10 mouse cellular contexts compared by ENCODE assay signal in the genomic region with DNA sequence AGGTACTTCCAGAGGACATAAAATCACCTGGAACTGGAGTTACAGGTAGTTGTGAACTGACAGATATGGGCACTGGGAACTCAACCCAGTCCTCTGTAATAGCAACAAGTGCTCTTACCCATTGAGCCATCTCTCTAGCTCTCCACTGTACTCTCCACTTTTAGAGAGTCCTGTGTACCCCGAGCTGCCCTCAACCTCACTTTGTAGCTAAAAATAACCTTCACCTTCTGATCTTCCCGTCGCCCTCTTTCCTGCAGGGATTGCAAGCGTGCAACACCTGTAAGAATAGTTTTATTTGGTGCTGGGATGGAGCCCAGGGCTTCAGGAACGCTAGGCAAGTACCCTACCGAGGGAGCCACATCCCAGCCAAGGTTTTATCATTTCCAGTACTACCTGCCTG. TPM values are rescaled to one million over a fixed set of nuclear protein-coding genes. Genes with fewer than 3 reads are reported as not detected.
DNase-seq lines count a peak whose midpoint lies in the region; ATAC-seq lines count a peak whose summit lies in the region.
"Had no signal": no experiment of that assay in that cellular context is flagged by ENCODE, and none has a peak within 500 bp of the region (broad histone marks: within the 10 kb centered on the region; RNA-seq: fewer than 3 reads in every experiment).

No protein-coding gene starts in this region.

- no peak overlapping the region for H3K4me3 ChIP-seq in heart, embryonic 14.5 days (ENCODE audit: control insufficient read depth in 1 of 2, insufficient read depth in 1 of 2, low read depth in 1 of 2, low read length in 2 of 2)
- no peak overlapping the region for H3K4me3 ChIP-seq in lung, embryonic 16.5 days (ENCODE audit: low read length)
- no peak overlapping the region for H3K4me3 ChIP-seq in liver, embryonic 12.5 days
- H3K4me3 ChIP-seq: forebrain, embryonic 13.5 days had no signal

- peaks cover 2 to 4% of the 10 kb centered on the region in 2 experiments; a peak in 2 of 4 replicates for H3K4me1 ChIP-seq in heart, embryonic 14.5 days (ENCODE audit: control insufficient read depth in 2 of 2, insufficient read depth in 2 of 2, low read length in 2 of 2)
- peaks cover 12% of the 10 kb centered on the region; the same call in 1 of the 2 replicates for H3K4me1 ChIP-seq in lung, embryonic 16.5 days (replicated peaks; ENCODE audit: control insufficient read depth, insufficient read depth, low read length)
- H3K4me1 ChIP-seq in liver, embryonic 12.5 days = peaks cover 42% of the 10 kb centered on the region

- H3K27ac ChIP-seq in heart, embryonic 14.5 days (replicated peaks in 1 of 2; ENCODE audit: control insufficient read depth in 1 of 2, insufficient read depth in 1 of 2, low read depth in 2 of 2, low read length in 2 of 2) = no peak overlapping the region
- no peak overlapping the region for H3K27ac ChIP-seq in lung, embryonic 16.5 days (ENCODE audit: low read length)
- no peak overlapping the region for H3K27ac ChIP-seq in liver, embryonic 12.5 days
- H3K27ac ChIP-seq: forebrain, embryonic 13.5 days; hindbrain, postnatal 0 days had no signal

- no peaks in the 10 kb centered on the region for H3K27me3 ChIP-seq in heart, embryonic 14.5 days (ENCODE audit: control insufficient read depth, insufficient read depth, low read length)
- no peaks in the 10 kb centered on the region for H3K27me3 ChIP-seq in lung, embryonic 16.5 days (ENCODE audit: control insufficient read depth, insufficient read depth, low read depth, low read length)
- H3K27me3 ChIP-seq in liver, embryonic 12.5 days (replicated peaks) = no peaks in the 10 kb centered on the region
- H3K27me3 ChIP-seq: forebrain, embryonic 13.5 days had no signal

- H3K9me3 ChIP-seq in heart, embryonic 14.5 days (ENCODE audit: control insufficient read depth, low read length) = no peaks in the 10 kb centered on the region
- H3K9me3 ChIP-seq in lung, embryonic 16.5 days (ENCODE audit: control insufficient read depth, low read length) = no peaks in the 10 kb centered on the region
- H3K9me3 ChIP-seq in liver, embryonic 12.5 days (replicated peaks) = no peaks in the 10 kb centered on the region
- H3K9me3 ChIP-seq: forebrain, embryonic 13.5 days; G1E had no signal

- no peak for DNase-seq in heart, adult 18-20 months
- DNase-seq in lung, postnatal 4 days = no peak
- DNase-seq in embryo, embryonic 9.5 days (ENCODE audit: extremely low spot score) = no peak

- 30% methylated on average over 6 of the region's 6 CpGs for WGBS in heart, embryonic 14.5 days
- 31% methylated on average over 6 of the region's 6 CpGs for WGBS in lung, embryonic 16.5 days
- WGBS in liver, embryonic 12.5 days (ENCODE audit: insufficient replicate concordance) = 31% methylated on average over 6 of the region's 6 CpGs

- peak overlapping the region; percentile 21 for H3K4me2 ChIP-seq in heart, embryonic 14.5 days (ENCODE audit: low read length)
- peak overlapping the region; percentile 18; the same call in 1 of the 2 replicates for H3K4me2 ChIP-seq in lung, embryonic 16.5 days (ENCODE audit: low read depth, low read length)
- peak overlapping the region; percentile 70 for H3K4me2 ChIP-seq in liver, embryonic 12.5 days
- H3K4me2 ChIP-seq: forebrain, embryonic 13.5 days had no signal

- no peaks in the 10 kb centered on the region for H3K36me3 ChIP-seq in heart, embryonic 14.5 days (ENCODE audit: control insufficient read depth, insufficient read depth, low read length)
- H3K36me3 ChIP-seq in lung, embryonic 16.5 days (ENCODE audit: control insufficient read depth, insufficient read depth, low read length) = no peaks in the 10 kb centered on the region
- no peaks in the 10 kb centered on the region for H3K36me3 ChIP-seq in liver, embryonic 12.5 days
- H3K36me3 ChIP-seq: G1E had no signal

- ATAC-seq in heart, embryonic 14.5 days (ENCODE audit: insufficient number of reproducible peaks, insufficient read depth, low FRiP score, low read depth) = no peak
- ATAC-seq in lung, embryonic 16.5 days (ENCODE audit: low read depth) = no peak
- ATAC-seq in liver, embryonic 12.5 days = no peak
- 0 out of 2 replicates have a peak, but pooled peaks have one; percentile 4 for ATAC-seq in megakaryocyte-erythroid progenitor cell, adult 5-6 weeks (replicated peaks; ENCODE audit: low FRiP score, low TSS enrichment, poor library complexity, severe bottlenecking)
- ATAC-seq: hindbrain, postnatal 0 days had no signal

- H3K9ac ChIP-seq in heart, embryonic 14.5 days (ENCODE audit: low read length) = no peak overlapping the region
- H3K9ac ChIP-seq in lung, embryonic 16.5 days (ENCODE audit: low read length) = no peak overlapping the region
- no peak overlapping the region for H3K9ac ChIP-seq in liver, embryonic 12.5 days
- H3K9ac ChIP-seq: forebrain, embryonic 13.5 days had no signal

RNA-seq across cellular contexts. Expression of a gene that starts 16.2 kb away (rescaled TPM):
- 18.5 and 25.0 TPM in 2 replicates for polyA plus RNA-seq in heart, embryonic 14.5 days (2014; fragmentation: Nextera tagmentation; extraction: Ambion mirVana)
- 10 to 100 TPM; 10.1 to 10.4 TPM for total RNA-seq in heart, adult 18-20 months (2021)
- polyA plus RNA-seq in lung, embryonic 16.5 days (2015; fragmentation: Nextera tagmentation; extraction: Ambion mirVana) = 31.7 and 31.9 TPM in 2 replicates
- 7.6 TPM in 2 replicates for polyA plus RNA-seq in liver, embryonic 12.5 days (2016; fragmentation: Nextera tagmentation; extraction: Ambion mirVana)
- 8.0 and 11.6 TPM in 2 replicates for total RNA-seq in megakaryocyte-erythroid progenitor cell, adult 5-6 weeks (2014; fragmentation: Nextera tagmentation)
- total RNA-seq in megakaryocyte-erythroid progenitor cell, adult 5-6 weeks (2017) = 11.7 and 19.5 TPM in 2 replicates

RNA-seq across cellular contexts. Expression of a gene that starts 16.2 kb away (rescaled TPM):
- polyA plus RNA-seq in heart, embryonic 14.5 days (2014; fragmentation: Nextera tagmentation; extraction: Ambion mirVana) = 74.4 and 91.6 TPM in 2 replicates
- 10 to 100 TPM; 16.7 to 16.9 TPM for total RNA-seq in heart, adult 18-20 months (2021)
- polyA plus RNA-seq in lung, embryonic 16.5 days (2015; fragmentation: Nextera tagmentation; extraction: Ambion mirVana) = 84.6 and 85.1 TPM in 2 replicates
- 33.8 and 37.2 TPM in 2 replicates for polyA plus RNA-seq in liver, embryonic 12.5 days (2016; fragmentation: Nextera tagmentation; extraction: Ambion mirVana)
- total RNA-seq in megakaryocyte-erythroid progenitor cell, adult 5-6 weeks (2014; fragmentation: Nextera tagmentation) = 31.9 and 53.7 TPM in 2 replicates
- total RNA-seq in megakaryocyte-erythroid progenitor cell, adult 5-6 weeks (2017) = 24.8 and 43.2 TPM in 2 replicates

RNA-seq across cellular contexts. Expression of a gene that starts 36.6 kb away (rescaled TPM):
- polyA plus RNA-seq in heart, embryonic 14.5 days (2014; fragmentation: Nextera tagmentation; extraction: Ambion mirVana) = 23.5 and 26.2 TPM in 2 replicates
- total RNA-seq in heart, adult 18-20 months (2021) = 10 to 100 TPM; 26.5 to 27.1 TPM
- polyA plus RNA-seq in lung, embryonic 16.5 days (2015; fragmentation: Nextera tagmentation; extraction: Ambion mirVana) = 33.1 and 36.5 TPM in 2 replicates
- 17.7 and 18.3 TPM in 2 replicates for polyA plus RNA-seq in liver, embryonic 12.5 days (2016; fragmentation: Nextera tagmentation; extraction: Ambion mirVana)
- total RNA-seq in megakaryocyte-erythroid progenitor cell, adult 5-6 weeks (2014; fragmentation: Nextera tagmentation) = 29.9 and 48.9 TPM in 2 replicates
- total RNA-seq in megakaryocyte-erythroid progenitor cell, adult 5-6 weeks (2017) = 39.2 and 44.8 TPM in 2 replicates

RNA-seq across cellular contexts. Expression of a gene that starts 49.6 kb away (rescaled TPM):
- polyA plus RNA-seq in heart, embryonic 14.5 days (2014; fragmentation: Nextera tagmentation; extraction: Ambion mirVana) = 7.4 and 8.7 TPM in 2 replicates
- 1 to 10 TPM; 3.6 to 4.9 TPM for total RNA-seq in heart, adult 18-20 months (2021)
- polyA plus RNA-seq in lung, embryonic 16.5 days (2015; fragmentation: Nextera tagmentation; extraction: Ambion mirVana) = 45.8 and 51.1 TPM in 2 replicates
- 26.5 and 29.9 TPM in 2 replicates for polyA plus RNA-seq in liver, embryonic 12.5 days (2016; fragmentation: Nextera tagmentation; extraction: Ambion mirVana)
- 40.4 and 53.3 TPM in 2 replicates for total RNA-seq in megakaryocyte-erythroid progenitor cell, adult 5-6 weeks (2014; fragmentation: Nextera tagmentation)
- 33.4 and 40.3 TPM in 2 replicates for total RNA-seq in megakaryocyte-erythroid progenitor cell, adult 5-6 weeks (2017)

Comparison
In these comparisons a context has a peak if more than half of its experiments do, and no peak if none do; other contexts are left out.
1. H3K4me2 ChIP-seq: peak in every context shown above with its lines; median percentile 70 in liver, embryonic 12.5 days; 21 in heart, embryonic 14.5 days; 18 in lung, embryonic 16.5 days.